Mouse (Mus musculus) right cerebral cortex, adult 18-20 months (tissue): ENCODE results near the gene Ddx4.
"Not testable (repeated sequence)": the region's sequence is repeated elsewhere in the genome, so short reads cannot be mapped to it uniquely, and the experiment has no call there.

ENCODE experiments used
- DNase-seq: peaks from one replicate; pipeline ENCODE4 v3.0.0; 2022; ENCODE audit warnings: mixed read lengths

The Ddx4 gene

GRCm38 (mm10) chr13:112635174-112635837 lies 17.0 kb downstream of the Ddx4 start:
- no peak for DNase-seq

GRCm38 (mm10) chr13:112625566-112625965 lies 26.7 kb downstream of the Ddx4 start:
- no peak for DNase-seq

- no peak for DNase-seq
Observed at GRCm38 (mm10) chr13:112624622-112625021, 27.7 kb downstream of the Ddx4 start.

GRCm38 (mm10) chr13:112623656-112624055 lies 28.6 kb downstream of the Ddx4 start:
- DNase-seq, result no peak

DNA sequence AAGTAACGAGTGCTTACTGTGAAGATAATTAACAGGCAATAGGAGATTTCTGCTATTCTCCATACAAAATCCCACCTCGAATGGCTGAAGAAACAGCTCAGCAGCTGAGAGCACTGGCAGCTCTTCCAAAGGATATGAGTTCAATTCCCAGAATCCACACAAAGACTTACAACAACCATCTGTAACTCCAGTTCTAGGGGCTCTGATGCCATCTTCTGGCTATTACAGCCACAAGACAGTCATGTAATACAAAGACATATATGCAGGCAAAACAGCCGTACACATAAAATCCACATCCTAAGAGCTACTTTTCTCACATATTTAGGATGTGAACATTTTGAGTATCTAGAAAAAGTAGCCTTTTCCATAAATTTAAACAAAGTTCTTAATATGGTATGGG lies 30.7 kb downstream of the Ddx4 start:
- DNase-seq, result no peak

DNA sequence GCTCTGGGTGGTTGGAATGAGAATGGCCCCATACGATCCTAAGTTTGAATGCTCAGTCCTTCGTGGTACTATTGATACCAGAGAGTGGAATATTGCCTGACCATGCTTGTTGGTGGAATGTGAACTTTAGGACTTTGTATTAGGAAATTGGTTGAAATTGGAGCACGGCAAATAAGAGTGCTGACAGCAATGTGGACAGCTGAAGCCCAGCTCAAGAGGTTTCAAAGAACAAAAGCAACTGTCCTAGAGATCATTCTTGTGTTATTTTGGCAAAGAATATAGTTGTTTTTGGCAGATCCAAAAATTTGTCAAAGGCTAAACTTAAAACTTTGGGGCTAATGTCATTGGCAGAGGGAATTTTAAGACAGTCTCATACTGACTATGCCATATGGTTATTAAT lies 43.7 kb downstream of the Ddx4 start:
- no peak for DNase-seq

DNA sequence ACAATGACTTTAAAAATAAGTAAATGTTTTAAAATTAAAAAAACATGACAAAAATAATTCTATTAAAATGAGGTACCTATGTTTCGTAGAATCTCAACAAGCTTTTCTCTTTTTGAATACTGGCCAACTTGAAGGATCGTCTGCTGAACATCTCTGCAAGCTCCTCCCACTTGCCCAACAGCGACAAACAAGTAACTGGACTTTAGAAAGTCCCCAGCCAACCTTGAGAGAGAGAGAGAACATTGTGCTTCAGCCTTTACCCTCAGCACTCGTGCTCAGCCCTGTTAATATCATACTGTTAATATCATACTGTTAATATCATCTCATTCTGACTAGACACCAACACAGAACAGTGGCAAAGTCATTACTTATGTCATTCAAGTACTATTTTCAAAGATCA lies 47.9 kb downstream of the Ddx4 start:
- DNase-seq, result no peak

DNA sequence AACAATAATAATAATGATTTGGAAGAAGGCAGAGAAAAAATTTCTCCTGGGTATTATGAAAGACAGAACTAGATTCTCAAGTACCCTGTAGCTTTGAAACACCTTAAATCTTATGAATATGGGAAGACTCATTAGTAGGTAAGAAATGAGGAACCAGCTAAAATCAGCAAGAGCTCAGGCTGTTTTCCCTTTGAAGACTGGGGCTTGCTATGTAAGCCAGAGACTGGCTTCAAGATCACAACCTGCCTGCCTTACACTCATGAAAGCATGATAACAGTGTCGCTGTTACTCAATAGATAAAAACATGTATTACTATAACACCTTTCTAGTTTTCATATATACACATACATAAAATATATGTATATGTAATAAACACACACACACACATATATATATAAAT lies 48.4 kb downstream of the Ddx4 start:
- DNase-seq, result no peak

DNA sequence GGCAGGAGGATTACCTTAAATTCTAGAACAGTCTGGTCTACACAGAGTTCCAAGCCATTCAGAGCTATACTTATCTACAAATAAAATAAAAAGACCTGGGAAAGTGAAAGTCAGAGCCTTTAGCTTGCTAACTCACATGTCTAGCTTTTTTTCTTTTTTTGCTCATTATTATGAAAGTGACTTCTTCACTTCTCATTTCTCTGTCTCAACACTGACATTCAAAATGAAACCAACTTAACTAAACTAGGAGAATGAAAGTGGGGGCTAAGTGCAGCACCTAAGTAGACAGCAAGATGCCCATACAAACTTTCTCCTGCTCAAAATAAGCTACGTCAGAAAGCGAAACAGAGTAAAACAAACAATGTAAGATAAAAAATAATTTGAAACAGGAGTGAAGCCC lies 49.7 kb downstream of the Ddx4 start:
- no peak for DNase-seq

GRCm38 (mm10) chr13:112594260-112594659 lies 58.0 kb downstream of the Ddx4 start, which contains the start of gene Il31ra:
Gene Il31ra (minus strand): TSS chr13:112594360.
- DNase-seq, result not testable (repeated sequence)

DNA sequence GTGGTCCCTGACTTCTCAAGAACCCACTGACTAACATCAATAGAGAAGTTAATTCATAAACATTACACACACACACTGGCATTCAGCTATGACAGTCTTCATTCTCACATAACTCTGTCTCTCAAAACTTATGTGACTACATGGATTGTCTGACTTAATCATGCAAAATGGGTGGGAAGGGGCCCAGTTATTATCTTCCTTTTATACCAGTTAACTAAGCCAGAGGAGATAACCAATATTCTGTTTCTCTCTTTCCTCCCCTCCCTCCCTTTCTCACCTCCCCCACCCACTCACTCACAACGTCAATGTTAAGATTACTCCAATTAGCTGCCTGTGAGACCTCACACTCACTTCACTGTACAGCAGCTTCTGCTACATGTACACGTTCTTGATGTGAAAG lies 62.0 kb downstream of the Ddx4 start:
- DNase-seq, result no peak

DNA sequence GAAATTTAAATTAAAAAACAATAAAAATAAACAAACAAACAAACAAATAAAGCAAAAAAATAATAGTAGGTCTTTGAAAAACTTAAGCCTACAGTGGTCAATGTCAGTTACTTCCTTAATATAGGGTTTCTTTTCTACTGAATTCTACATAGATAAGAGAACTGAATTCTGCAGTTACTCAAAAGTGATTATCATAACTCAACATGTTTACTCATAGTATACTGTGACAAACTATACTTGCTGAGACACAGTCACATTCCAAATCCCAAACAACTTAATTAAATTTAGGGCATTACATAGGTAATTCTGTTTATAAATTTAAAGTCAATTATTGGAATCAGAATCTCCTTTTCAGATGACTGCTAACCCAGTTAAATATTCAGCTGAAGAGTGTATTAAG lies 62.6 kb downstream of the Ddx4 start:
- DNase-seq, result no peak

DNA sequence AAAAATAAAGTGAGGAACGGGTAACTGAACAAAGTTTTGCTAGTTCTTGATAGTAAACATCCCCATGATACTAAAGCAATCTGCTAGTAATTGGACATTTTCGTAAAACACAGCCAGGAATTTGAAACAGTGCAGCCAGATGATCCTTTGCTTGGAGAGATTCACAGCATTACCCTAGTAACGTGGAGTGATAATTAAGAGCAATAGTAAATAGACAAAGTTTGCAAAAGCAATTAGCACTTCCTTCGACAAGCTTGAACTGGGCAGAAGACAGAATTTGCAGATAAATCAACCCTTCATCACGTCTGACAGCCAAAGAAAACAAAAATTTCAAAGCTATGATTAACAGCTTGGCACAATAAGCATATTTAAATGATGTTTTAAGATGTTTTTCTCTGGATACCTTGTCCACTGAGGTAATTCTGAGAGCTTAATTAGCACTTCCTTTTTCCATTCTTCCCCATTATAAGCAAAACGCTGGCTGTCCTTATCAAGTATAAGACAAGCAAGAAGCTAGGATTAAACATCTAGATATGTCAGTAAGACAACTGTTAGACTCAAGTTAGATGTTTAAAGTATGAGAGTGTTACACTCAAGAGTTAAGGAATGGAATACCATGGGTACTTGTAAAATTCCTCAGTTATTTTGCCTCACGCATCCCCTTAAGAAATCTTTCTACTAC lies 67.6 kb downstream of the Ddx4 start:
- no peak for DNase-seq

- DNase-seq, result no peak
Observed at GRCm38 (mm10) chr13:112582291-112582690, 70.0 kb downstream of the Ddx4 start.

DNA sequence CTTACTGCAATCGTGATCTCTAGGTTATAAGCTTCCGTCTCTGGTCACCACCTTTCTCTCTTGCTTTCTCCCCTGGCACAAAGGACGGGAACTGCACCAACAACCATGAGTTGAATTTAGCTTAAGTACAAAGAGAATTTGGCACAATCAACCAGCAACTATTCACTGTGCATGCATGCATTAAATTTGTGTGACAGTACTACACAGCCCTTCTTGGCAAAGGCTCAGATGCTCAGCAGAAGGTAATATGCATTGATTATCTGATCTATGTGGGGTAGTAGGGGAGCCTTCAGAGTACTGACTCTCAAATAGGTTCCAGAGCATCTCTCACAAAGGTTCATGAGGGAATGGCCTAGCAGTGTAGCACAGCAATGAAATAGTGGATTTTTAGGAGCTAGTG lies 70.5 kb downstream of the Ddx4 start:
- DNase-seq, result no peak

- DNase-seq, result no peak
Observed at GRCm38 (mm10) chr13:112580590-112581320, 71.5 kb downstream of the Ddx4 start.

GRCm38 (mm10) chr13:112578041-112578440 lies 74.2 kb downstream of the Ddx4 start:
- peak; percentile 100 for DNase-seq

DNA sequence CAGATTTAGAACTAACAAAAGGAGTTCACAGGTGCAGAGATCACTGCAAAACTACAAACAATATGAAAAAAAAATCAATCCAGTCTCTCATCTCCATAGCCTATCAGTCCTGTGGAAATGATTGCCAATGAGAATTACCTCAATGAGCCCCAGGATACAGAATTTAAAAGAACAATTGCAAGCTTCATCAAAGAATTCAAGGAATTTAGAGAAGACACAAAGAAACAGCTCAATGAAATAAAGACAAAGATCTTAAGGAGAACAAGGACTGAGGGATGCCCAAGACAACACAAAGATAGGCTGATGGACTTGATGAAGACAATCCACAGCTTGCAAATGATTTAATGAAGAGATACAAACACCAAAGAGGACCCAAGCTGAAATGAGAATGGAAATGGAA lies 78.5 kb downstream of the Ddx4 start:
- DNase-seq, result no peak

- no peak for DNase-seq
Observed at GRCm38 (mm10) chr13:112570768-112571167, 81.5 kb downstream of the Ddx4 start.

DNA sequence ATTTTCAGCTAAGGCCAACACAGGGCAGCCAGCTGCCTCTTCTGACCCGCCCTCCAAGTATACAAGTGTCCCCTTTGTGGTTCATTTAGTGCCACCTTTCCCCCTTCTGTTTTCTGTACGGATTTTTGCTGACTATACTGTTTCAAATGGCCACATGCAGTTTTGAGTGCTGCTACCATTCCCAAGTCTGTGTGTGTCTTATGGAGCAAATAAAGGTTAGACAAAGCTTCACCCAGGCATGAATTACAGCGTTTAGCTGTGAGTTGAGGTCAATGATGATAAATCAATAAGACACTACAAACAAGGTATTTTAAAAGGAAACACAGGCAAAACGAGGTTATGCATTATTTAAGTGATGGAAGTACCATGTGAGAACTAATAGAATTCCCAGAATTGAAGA lies 82.7 kb downstream of the Ddx4 start:
- no peak for DNase-seq

- peak; percentile 13 for DNase-seq
Observed at GRCm38 (mm10) chr13:112560554-112561138, 91.6 kb downstream of the Ddx4 start.

DNA sequence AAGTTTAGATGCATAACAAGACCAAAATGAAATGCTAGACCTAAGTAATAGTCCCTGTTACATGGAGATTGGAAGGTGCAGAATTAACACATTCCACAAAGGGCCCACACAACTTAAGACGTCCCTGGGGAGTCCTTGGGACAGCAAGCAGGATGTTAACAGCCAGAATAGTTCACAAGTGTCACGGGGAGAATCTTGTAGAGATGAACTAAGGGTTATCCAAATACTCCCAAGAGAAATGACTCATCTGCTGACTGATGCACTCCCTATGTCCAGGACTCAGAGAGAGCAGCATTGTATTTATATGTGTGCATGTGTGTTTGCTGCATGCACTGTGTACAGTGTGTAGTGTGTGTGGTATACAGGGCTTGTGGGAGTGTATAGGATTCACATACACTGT lies 95.8 kb downstream of the Ddx4 start:
- DNase-seq, result no peak

- DNase-seq, result no peak
Observed at GRCm38 (mm10) chr13:112553304-112553703, 99.0 kb downstream of the Ddx4 start.
